Mouse (Mus musculus) urinary bladder, adult 2 months (tissue): ENCODE data around the gene Pou4f2. TPM values are rescaled to one million over a fixed set of nuclear protein-coding genes. Genes with fewer than 3 reads are reported as not detected.

Source experiments
- DNase-seq: peaks from one replicate; pipeline ENCODE4 v3.0.0; 2022; ENCODE audit warnings: low spot score
- polyA plus RNA-seq: library from polyadenylated mRNA; depleted of rRNA; stranded (reverse); fragments of >200 nt; gene quantifications from 2 replicates; pipeline ENCODE4 v1.2.3, GENCODE M21; 2012; rRNA removed

Pou4f2 gene
- not detected in 2 replicates for polyA plus RNA-seq

- no peak for DNase-seq
These were observed at the start of gene Pou4f2 for GRCm38 (mm10) chr8:78436071-78436651. TSS of gene Pou4f2 (minus strand) at chr8:78436645.

- no peak for DNase-seq
These were observed 40.8 kb upstream of the Pou4f2 start for GRCm38 (mm10) chr8:78477051-78477829.

GRCm38 (mm10) chr8:78467889-78468288, 31.4 kb upstream of the Pou4f2 start:
- DNase-seq, result no peak

GRCm38 (mm10) chr8:78463941-78464340, 27.5 kb upstream of the Pou4f2 start:
- no peak for DNase-seq

- no peak for DNase-seq
These were observed 20.0 kb upstream of the Pou4f2 start for GRCm38 (mm10) chr8:78456441-78456840.

GRCm38 (mm10) chr8:78442781-78443180, 6.3 kb upstream of the Pou4f2 start:
- no peak for DNase-seq

- no peak for DNase-seq
These were observed 1.7 kb upstream of the Pou4f2 start for GRCm38 (mm10) chr8:78438121-78438520.

- no peak for DNase-seq
These were observed 948 bp upstream of the Pou4f2 start for GRCm38 (mm10) chr8:78437140-78438045.

- DNase-seq, result no peak
These were observed 216 bp upstream of the Pou4f2 start for GRCm38 (mm10) chr8:78436661-78437060.

GRCm38 (mm10) chr8:78435624-78435960, 853 bp downstream of the Pou4f2 start:
- no peak for DNase-seq

- no peak for DNase-seq
These were observed 1.4 kb downstream of the Pou4f2 start for GRCm38 (mm10) chr8:78434823-78435623.

- DNase-seq, result no peak
These were observed 2.1 kb downstream of the Pou4f2 start for GRCm38 (mm10) chr8:78434340-78434739.

GRCm38 (mm10) chr8:78433318-78433717, 3.1 kb downstream of the Pou4f2 start:
- no peak for DNase-seq

- DNase-seq, result no peak
These were observed 4.0 kb downstream of the Pou4f2 start for GRCm38 (mm10) chr8:78432451-78432850.

- DNase-seq, result no peak
These were observed 5.1 kb downstream of the Pou4f2 start for GRCm38 (mm10) chr8:78431356-78431755.

GRCm38 (mm10) chr8:78428148-78428547, 8.3 kb downstream of the Pou4f2 start:
- no peak for DNase-seq

GRCm38 (mm10) chr8:78427769-78428130, 8.7 kb downstream of the Pou4f2 start:
- no peak for DNase-seq

- DNase-seq, result no peak
These were observed 9.3 kb downstream of the Pou4f2 start for GRCm38 (mm10) chr8:78426875-78427768.

GRCm38 (mm10) chr8:78426455-78426854, 10.0 kb downstream of the Pou4f2 start:
- DNase-seq, result no peak

- no peak for DNase-seq
These were observed 12.5 kb downstream of the Pou4f2 start for GRCm38 (mm10) chr8:78423937-78424336.

- no peak for DNase-seq
These were observed 16.3 kb downstream of the Pou4f2 start for GRCm38 (mm10) chr8:78420101-78420503.
